Mouse (Mus musculus) T-cell, adult 2 months (primary cell): Measurements from ENCODE around the gene Chkb.

Source experiments
- DNase-seq: peaks from one replicate; pipeline ENCODE4 v3.0.0; 2022; ENCODE audit warnings: low spot score

Gene Chkb

GRCm38 (mm10) chr15:89399716-89400115 lies 30.0 kb downstream of the Chkb start:
- no peak for DNase-seq

GRCm38 (mm10) chr15:89398146-89398545 lies 31.6 kb downstream of the Chkb start:
- no peak for DNase-seq

GRCm38 (mm10) chr15:89396883-89397282 lies 32.8 kb downstream of the Chkb start:
- no peak for DNase-seq

- DNase-seq: no peak
Observed at GRCm38 (mm10) chr15:89390081-89390480, 39.6 kb downstream of the Chkb start.

- peak; percentile 28 for DNase-seq
Observed at GRCm38 (mm10) chr15:89387127-89387526, 42.6 kb downstream of the Chkb start.

- DNase-seq: no peak
Observed at GRCm38 (mm10) chr15:89384617-89385016, 45.1 kb downstream of the Chkb start, which contains the start of gene Klhdc7b. TSS of gene Klhdc7b (plus strand) at chr15:89384917.

GRCm38 (mm10) chr15:89379429-89379828 lies 50.3 kb downstream of the Chkb start:
- DNase-seq: no peak

- no peak for DNase-seq
Observed at GRCm38 (mm10) chr15:89378831-89379401, 50.8 kb downstream of the Chkb start, which contains the start of gene Odf3b. TSS of gene Odf3b (minus strand) at chr15:89379282.

GRCm38 (mm10) chr15:89377938-89378828 lies 51.5 kb downstream of the Chkb start:
- DNase-seq: no peak

- DNase-seq: no peak
Observed at GRCm38 (mm10) chr15:89377362-89377761, 52.3 kb downstream of the Chkb start.

- no peak for DNase-seq
Observed at GRCm38 (mm10) chr15:89376957-89377356, 52.8 kb downstream of the Chkb start, which contains the start of gene Tymp. TSS of gene Tymp (minus strand) at chr15:89377039.
